Mouse (Mus musculus) testis, adult 2 months (tissue): ENCODE measurements at regions not wholly inside any gene's neighbourhood (a gene's known extent, or its start where the extent isn't known, plus 50 kb on each side); places are given as distances from the start of the nearest gene placed in this dataset.

ENCODE experiments used
- CTCF ChIP-seq: fragments of 200-500 bp; IDR thresholded peaks from 2 replicates; pipeline ENCODE4 v1.5.1; 2012; ENCODE audit warnings: low read depth, mild to moderate bottlenecking, inconsistent platforms, low read length, moderate library complexity; ENCODE audit not compliant: control insufficient read depth, insufficient read depth, insufficient replicate concordance
- POLR2A ChIP-seq: fragments of 200-500 bp; IDR thresholded peaks from 2 replicates; pipeline ENCODE4 v1.6.1; 2012; ENCODE audit warnings: low read depth, mild to moderate bottlenecking, inconsistent platforms, low read length, moderate library complexity; ENCODE audit not compliant: control insufficient read depth

DNA sequence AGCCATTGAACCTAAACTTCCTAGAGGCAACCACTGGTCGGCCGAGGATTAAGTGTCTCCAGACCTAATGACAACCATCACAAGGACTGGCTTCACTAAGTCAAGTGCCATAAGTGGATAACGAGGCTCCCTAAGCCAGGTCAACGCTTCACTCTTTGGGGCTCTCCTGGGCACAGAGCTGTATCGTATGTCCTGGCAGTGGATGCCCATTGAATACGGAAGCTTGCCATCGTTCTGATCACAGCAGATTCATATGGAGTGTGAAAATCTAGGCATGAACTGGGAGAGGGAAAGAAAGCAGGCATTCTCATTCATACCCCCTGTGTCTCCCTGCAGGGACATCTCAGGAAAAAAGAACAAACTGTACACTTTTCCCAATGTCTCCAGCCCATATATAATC, 68.3 kb downstream of the Tmem100 start:
- TF ChIP-seq POLR2A (no peak), CTCF (no peak)
